ENCODE assay signal across 13 mouse cellular contexts in the genomic region with DNA sequence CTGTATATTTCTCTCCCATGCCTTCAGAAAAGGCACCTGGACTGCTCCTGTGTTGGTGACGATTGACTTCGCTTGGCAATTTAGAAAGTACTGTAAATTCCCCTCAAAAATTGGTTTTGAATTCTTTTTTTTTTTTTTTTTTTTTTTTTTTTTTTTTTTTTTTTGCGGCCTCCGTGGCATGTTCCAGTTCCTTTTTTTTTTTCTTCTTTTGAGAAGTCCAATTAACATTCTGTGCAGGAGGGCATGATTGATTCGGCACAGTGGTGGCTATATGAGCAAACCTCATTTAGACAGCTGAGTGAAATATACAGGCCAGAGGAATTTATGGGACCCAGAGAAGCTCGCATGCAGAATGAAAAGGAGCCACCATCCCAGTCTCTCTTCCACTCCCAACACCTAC.
"Had no signal": no experiment of that assay in that cellular context is flagged by ENCODE, and none has a peak within 500 bp of the region (broad histone marks: within the 10 kb centered on the region; RNA-seq: fewer than 3 reads in every experiment).

No protein-coding gene starts in this region.

- H3K27me3 ChIP-seq: liver, embryonic 15.5 days had no signal

- H3K4me3 ChIP-seq: limb, embryonic 10.5 days; liver, embryonic 15.5 days; midbrain, embryonic 10.5 days had no signal

- ATAC-seq: lung, postnatal 0 days had no signal

- H3K4me2 ChIP-seq: liver, embryonic 11.5 days; liver, embryonic 15.5 days had no signal

- H3K4me1 ChIP-seq: liver, embryonic 15.5 days; midbrain, embryonic 10.5 days had no signal

- DNase-seq: kidney, adult 18-20 months; lung, adult 2 months; lung, postnatal 36 days; midbrain, embryonic 14.5 days; right cerebral cortex, postnatal 4 days; spleen, adult 18-20 months; thymus, adult 18-20 months; thymus, postnatal 14 days had no signal

- H3K9ac ChIP-seq: liver, embryonic 15.5 days had no signal

- H3K27ac ChIP-seq: limb, embryonic 10.5 days; liver, embryonic 15.5 days; midbrain, embryonic 10.5 days had no signal

- H3K36me3 ChIP-seq: limb, embryonic 10.5 days; liver, embryonic 15.5 days; midbrain, embryonic 10.5 days had no signal

- H3K9me3 ChIP-seq: limb, embryonic 10.5 days; liver, embryonic 15.5 days; midbrain, embryonic 10.5 days had no signal
